Mouse (Mus musculus) embryo, embryonic 9.5 days (tissue): ENCODE results near the gene Itih2.
A peak's percentile ranks its signal among the peaks of the same experiment; 100 is the strongest.

Source experiments
- DNase-seq: peaks from one replicate; pipeline ENCODE4 v3.0.0-alpha.2; 2017; ENCODE audit errors: extremely low spot score

Itih2 gene

DNA sequence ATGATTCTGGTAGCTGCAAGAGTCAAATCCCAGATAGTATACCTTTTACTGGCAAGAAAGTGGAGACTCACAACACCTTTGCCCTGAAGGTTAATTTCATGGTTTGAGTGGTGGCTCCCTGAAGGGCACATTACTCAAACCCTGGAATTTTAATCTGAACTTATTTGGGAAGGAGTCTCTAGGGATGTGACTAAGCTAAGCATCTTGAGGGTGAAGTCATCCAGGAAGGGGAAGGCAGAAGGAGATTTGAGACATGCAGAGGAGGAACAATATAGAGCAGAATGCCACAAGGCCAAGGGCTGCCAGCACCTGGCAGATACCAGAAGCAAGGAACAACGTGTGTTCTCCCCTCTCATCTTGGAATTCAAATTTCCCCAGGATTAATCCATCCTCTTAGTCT lies 12.4 kb downstream of the Itih2 start:
- DNase-seq, result no peak

DNA sequence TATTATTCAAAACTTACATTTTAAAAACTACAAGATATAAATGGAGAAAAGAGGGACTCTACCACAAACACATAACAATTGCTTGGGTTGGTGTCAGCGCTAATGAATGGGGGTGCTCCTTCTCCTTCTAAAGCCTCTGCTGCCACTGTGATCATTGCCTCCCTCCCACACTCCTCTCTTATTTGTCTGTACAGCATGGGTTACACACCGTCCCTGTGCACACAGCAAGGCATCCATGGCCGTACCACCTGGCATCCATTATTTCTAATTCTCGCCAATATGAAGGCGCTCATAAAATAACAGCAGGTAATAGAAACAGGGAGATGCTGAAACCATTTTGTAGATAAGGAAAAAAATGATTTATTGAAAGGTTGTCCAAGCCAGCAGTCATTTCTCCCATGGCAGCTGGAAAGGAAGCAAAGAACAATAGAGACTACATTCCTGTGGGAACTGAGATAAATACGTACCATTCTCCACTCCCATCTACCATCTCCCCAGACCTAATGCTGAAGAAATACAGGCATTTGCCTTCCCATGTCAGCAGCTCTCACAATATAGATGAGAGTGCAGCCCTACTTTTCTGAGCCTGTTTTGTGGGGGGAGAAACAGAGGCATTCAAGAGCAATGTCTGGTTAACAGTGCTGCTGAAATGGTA lies 22.5 kb downstream of the Itih2 start:
- no peak for DNase-seq

DNA sequence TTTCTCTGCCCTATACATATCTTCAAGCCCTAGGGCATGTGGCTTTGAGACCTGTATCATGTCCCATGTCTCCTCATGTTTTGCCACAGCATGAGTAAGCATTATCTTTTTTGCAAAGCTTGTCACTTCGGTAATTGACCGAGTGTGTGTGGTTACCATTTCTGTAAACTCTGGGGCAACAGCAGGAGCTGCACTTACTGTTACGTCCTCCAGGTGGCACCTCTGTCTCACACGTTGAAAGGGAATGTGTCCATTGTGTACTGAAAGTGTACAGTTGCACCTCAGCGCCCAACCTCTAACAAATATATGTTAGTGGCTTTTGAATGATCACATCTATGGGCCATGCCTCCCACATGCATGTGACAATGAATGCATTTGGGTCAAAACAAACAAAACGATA lies 30.0 kb downstream of the Itih2 start:
- peak; percentile 34 for DNase-seq

DNA sequence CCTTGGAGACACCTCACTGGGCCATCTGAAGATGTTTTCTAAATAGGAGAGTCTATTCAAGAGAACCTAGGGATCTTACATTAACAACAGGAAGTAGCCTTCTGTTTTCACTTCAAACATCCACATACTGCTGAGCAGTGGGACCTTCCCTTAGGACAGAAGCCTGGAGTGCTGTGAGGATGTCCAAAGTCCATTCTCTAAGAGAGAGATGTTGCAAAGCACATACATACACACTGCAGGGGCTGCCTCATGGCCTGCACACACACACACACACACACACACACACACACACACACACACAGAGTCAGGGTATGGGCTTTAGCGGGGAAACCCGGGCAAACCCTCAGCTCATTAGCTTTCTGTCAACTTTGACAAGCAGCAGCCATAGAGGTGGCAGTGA lies 30.7 kb downstream of the Itih2 start:
- DNase-seq, result no peak

DNA sequence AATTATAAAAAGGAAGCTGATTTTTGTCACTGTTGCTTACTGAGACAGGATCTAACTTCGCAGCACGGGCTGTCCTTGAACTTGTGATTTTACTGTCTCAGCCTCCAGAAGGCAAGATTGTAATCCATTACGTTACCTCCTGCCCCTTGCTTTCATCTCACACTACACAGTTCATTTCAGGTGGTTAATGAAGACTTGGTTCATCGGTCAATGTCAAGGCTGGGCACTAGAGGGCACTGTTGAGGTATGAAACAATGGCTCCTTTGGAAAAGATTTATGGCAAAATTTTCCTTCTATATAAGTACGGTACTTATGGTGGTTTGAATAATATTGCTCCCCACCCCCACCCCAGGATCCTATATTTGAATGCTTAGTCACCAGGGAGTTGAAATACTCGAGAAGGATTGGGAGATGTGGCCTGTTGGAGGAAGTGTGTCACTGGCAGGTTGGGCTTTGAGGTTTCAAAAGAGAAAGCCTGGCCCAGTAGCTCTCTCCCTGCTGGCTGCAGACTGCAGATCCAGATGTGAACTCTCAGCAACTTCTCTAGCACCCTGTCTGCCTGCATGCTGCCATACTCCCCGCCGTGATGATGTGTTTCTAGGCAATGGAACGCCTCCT lies 32.5 kb downstream of the Itih2 start:
- DNase-seq, result peak; percentile 42

DNA sequence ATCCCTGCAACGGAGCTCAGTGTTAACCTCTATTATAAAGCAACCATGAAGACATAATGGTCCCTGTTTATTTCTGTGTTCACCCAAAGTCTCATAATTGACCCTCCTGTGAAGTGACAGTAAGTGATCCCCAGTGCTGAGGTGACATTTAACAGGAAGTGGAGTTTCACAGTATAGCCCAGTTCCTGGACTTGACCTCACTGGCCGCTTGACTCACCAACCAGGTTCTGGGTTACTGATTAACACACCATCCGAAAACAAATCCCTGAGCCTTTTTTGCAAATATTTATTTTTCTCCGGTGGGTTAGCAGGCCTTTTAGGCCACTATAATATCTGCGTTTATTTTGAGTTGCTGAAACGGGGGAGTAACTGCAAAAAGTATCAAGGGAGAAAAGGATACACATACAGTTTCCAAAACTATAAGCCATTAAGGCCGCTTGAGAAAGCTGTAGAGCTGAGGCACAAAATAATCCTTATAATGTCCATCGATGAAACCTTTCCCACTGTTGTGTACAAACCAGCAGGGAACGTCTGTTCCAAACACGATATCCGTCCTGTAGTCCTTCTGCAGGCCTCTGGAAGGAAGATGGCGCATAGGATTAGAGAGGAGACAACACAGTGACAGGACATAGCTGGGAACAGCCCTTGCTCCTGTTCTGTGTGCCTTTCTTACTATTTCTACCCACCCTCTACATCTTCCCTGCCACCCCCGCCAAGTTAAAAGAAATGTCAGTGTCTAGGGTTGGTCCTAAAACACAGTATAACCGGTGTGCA lies 36.7 kb downstream of the Itih2 start:
- no peak for DNase-seq

DNA sequence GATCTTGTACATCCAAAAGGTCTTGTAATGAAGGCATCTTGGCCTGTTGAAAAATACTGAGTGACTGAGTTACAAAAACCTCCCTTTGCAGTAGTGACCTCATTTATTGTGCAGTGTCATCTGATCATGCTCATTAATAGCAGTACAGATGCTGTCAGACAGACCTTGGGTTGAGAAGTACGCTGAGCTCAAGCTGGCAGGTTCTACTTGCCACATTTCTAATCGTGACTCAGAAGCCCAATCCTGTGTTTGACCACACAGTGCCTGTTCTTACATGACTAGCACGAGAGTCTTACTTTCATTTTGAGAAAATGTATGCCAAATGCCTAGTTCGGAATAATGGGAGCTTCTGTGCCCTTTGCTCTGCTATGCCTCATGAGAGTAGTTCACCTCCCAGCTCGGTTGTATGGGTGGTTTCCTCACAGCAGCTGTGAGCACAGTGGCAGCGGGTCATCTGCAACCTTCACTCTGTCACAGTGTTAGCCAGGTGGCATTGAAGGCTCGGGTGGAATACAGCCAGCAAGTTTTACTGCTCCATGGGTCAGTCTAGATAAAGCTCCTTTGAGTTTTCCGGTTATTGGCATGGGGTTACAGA lies 43.8 kb downstream of the Itih2 start:
- no peak for DNase-seq

DNA sequence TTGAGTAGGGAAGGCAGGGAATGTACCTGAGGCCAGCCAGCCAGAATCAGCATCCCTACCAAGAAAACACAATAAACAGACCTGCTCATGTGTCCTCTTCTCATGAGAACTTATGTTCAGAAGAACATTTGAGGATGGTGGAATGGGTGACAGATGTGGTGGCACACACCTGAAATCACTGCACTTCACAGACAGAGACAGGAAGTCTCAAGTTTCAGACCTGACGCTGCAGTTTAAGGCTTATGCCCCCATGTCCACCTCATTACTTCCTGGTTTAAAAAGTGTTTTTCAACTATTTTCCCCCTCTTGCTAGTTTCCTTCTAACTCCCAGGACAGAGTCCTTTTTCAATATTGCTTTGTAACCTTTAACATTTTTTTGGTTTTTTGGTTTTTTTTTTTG lies 48.5 kb downstream of the Itih2 start:
- no peak for DNase-seq

DNA sequence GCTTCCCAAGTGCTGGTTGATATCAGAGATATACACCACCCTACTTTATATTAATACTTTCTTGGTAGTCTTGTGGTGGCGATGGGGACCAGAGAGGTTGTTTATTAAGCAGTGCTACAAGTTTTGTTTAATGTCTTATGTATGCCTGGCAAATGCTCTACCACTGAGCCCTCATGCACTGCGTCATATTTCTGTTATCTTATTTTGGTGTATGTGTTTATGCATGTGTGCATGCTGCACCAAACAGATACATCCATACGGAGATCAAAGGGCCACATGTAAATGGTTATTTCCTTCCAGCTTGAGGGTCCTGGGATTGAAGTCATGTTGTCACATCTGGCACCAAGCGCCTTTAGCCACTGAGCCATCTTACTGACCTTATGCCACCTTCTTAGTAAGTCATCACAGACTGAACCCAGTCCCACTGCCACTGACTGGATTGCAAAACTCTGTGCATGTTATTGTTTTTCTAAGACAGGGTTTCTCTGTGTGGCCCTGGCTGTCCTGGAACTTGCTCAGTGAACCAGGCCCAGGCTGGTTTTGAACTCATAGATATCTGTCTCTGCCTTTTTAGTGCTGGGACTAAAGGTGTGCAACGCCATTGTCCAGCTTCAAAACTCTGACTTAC lies 49.6 kb downstream of the Itih2 start:
- no peak for DNase-seq

DNA sequence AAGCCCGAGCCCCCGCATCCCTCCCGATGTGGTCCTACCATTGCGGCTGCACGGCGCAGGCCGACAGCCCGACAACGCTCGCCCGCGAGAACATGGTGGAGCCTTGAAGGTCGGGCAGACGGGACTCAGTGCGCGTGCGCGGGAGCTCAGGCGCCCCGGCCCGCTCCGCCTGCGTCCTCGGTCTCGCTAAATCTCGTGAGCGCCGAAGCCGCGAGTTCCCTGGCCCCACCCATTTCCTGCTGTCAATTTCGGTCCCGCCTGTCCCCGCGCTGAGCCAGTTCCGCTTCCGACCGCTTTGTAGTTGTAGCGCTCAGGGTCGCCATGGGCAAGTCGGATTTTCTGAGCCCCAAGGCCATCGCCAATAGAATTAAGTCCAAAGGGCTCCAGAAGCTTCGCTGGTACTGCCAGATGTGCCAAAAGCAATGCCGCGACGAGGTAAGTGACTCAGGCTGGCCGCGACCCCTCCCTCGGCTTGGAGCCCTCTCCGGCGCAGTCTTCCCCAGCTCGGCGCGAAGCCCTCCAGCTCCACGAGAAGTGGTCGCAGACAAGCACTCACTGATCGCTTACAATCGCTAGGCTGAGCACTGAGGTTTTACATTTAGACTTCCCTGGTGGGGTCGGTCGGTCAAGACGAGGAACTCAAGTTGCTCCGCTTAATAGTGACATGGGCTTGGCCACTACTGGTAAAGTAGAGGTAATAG lies 50.7 kb downstream of the Itih2 start, which contains the start of the genes Atp5c1 and Kin:
Gene Atp5c1 (minus strand): TSS at position 201 of the 701 bp plus-strand sequence.
Gene Kin (plus strand): TSS at position 284 of the 701 bp plus-strand sequence.
- peak; percentile 97 for DNase-seq

DNA sequence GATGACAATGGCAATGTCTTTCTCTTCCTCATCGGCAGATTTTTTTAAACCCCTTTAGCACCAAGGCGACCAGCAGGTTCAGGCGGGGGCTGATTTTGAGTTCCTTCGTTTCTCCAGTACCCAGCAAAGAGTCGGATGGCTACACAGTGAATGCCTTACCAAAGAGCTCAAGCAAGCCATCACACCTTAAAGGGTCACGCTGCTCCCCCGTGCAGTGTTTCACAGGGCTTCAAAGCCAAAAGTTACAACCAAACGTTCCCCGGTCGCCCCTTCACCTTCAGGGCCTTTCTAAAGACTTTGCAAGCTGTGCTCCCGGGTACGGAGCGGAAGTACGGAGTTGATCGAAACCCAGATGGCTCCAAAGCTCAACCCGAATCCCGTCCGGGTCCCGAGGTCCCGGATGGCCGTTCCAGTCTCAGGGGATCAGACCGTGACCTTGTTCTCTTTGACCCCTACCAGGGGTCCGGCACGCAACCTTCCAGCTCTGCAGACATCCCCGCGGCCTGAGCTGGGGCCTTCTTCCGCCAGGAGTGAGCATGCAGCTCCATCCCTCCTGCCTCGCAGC lies 51.4 kb downstream of the Itih2 start:
- DNase-seq, result no peak

DNA sequence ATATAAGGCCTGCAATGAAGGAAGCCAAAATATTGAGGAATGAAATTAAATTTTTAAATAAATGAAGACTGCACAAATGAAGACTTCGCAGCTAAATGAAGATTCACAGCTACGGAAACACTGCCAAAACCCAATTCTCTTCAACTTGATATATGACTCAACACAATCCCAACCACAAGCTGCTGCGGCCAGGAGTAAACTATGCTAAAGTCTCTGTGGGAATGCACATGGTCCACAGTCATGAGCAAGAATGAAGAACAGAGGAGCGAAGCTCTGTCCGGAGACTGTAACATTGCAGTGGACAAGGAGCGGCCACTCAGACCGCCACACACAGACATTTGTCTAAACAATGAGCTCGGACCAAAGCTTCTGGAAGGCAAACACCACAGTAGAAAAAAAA lies 54.5 kb downstream of the Itih2 start:
- no peak for DNase-seq

DNA sequence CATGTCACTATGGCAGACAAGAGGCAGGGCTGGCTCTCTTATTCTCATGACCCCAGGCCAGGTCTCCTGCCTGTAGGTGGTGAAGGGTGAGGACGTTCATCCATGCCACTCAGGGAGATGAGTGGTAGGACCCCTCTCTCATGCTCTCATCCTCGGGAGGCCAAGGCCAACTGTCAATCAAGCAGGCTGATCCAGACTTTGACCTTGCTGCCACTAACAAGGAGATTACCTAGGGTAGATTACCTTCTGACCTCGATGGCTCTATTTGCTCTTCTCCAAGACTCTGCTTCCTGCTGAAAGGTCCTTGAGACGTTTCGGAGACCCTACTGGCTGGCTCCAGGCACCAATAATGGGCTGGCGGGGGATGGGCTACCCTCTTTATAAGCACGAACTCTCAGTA lies 56.7 kb downstream of the Itih2 start:
- no peak for DNase-seq

DNA sequence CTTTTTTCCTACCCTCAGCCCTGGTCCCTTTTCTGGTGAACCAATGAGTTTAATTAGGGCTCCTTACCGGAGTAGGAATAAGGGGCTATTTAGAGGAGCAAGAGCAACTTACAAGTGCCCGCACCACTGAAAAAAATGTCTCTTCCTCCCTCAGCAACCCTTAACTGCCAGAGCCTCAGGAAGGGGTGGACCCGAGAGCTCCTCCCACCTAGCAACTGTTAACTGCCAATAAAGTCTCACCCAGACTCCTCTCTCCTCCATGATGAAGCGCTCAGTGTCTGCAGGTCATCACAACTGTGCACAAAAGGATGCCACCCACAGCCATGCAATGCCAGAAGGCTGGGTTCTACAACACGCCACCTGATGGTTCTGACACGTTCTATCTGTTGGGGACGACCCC lies 59.4 kb downstream of the Itih2 start:
- no peak for DNase-seq

DNA sequence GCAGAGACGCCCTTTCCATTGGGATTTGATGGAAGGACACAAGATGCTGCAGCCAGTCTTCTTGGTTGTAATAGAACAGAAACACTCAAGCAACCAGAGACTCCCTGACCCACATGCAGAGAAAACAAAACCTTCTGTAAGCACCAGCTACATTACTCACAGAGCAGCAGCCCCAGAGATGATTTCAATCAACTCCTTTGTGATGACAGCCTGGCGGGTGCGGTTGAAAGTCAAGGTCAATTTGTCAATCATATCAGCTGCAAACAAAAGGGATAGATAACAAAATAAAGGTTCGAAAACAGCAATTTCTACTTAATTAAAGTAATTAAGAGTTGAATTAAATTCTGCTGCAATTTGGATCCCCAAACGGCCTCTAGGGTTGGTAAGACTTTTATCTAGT lies 72.4 kb downstream of the Itih2 start:
- no peak for DNase-seq

DNA sequence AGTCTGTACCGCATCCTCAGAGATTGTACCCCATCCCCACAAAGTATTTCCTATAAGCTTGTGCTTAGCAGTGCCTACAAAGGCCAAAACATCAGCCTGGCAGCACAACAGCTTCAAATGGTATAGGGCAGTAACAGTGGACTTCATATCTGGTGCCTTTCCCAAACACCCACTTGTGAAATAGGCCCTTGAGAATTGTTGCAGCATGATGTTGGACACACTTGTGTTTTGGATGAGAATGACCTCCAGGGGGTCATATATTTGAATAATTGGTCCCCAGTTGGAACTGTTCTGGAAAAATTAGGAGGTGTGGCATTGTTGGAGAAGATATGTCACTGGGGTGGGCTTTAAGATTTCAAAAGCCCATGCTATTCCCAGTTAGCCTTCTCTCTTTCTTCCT lies 79.2 kb downstream of the Itih2 start:
- DNase-seq, result no peak

DNA sequence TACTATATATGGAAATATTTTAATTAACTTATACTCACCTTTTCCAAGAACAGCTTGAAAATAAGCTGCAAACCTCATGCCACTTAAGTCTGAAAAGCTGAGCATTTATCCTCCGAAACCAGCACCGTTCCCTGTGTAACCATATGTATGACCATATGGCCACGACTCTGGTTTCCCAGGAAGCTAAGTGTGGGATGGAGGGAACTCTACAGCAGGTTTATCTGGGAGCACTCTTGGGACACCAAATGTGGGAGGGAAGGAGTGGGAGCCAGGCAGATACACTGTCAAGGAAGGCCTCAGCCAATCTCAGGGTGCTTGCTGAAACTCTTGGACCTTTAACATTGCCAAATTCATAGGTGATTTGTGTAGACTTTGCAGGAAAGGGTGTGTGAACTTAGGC lies 80.3 kb downstream of the Itih2 start:
- no peak for DNase-seq

DNA sequence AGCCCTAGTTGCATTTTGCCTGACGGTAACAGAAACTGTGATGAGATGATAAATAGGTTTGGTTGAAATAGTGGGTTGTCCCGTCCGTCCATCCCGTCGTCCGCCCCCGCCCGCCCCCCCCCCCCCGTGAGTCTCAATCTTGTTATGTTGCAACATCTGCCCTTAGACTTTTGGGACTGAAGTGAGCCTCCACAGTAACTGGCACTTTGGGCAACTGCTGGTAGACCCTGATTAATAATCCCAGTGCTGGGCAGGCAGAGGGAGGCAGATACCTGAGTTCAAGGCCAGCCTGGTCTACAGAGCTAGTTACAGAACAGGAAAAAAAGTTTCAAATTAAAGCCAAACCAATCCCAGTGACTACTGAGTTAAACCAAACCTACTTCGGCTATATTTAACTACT lies 81.7 kb downstream of the Itih2 start:
- no peak for DNase-seq

DNA sequence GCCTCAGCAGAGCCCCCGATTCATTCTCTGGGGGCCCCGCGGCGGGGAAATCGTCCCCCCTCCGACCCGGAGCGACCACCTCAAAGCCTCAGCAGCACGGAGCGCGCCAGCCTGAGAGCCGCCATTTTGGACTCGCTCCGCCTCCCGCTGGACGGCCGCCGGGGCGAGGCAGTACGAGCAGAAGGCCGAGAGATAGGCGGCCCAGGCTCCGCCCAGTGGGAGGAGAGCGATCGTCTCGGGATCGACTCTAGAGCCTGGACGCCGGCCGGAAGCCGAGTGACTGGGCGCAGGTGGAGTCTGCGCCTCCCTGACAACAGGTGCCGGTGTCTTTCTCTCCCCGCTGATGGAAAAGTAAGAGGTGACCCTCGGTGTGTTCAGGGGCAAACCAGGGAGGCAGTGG lies 82.7 kb downstream of the Itih2 start, which contains the start of gene Taf3:
Gene Taf3 (minus strand): TSS at position 136 of the 400 bp plus-strand sequence.
- DNase-seq, result peak; percentile 88

DNA sequence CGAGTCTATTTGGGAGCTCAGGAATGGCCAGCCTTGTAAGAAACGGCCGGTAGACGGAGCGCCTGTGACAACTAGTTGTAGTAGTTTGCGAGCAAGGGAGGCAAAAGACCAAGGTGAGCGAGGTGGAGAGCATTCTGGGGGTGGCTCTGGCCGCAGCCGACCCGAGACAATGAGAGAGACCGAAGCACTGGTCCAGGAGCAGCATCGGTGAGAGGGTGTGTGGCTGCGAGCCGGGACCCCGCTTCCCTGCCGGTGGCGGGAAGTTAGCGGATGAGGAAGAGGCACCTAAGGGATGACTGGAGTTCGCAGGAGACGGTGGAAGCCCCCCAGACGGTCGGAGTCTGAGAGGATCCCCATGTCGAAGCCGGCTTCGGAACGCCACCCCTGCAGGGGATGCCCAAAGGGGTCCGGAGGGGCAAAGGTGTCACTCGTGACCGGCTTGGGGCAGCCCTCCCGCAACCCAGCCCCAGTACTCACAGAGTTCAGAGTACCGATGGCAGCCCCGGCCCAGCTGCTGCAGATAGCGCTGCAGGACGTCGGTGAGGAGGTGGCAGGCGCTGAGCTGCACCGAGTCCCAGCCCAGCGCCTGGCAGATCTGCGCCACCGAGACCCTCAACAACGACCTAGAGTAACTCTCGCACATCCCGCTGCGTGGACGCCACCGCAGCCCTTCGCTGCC lies 83.3 kb downstream of the Itih2 start:
- peak; percentile 42 for DNase-seq
